Mouse (Mus musculus) heart, adult 2 months (tissue): ENCODE data around the gene Izumo2.

Experiments used
- CTCF ChIP-seq: fragments of 200-600 bp; IDR thresholded peaks from 2 replicates; pipeline ENCODE4 v1.8.1; 2022; ENCODE audit warnings: antibody characterized with exemption, mild to moderate bottlenecking, moderate library complexity
- POLR2A ChIP-seq: fragments of 200-500 bp; IDR thresholded peaks from 2 replicates; pipeline ENCODE4 v1.6.1; 2011; ENCODE audit warnings: mild to moderate bottlenecking, low read depth, low read length, control low read depth; ENCODE audit not compliant: insufficient read depth

GRCm38 (mm10) chr7:44672193-44672592 lies 36.3 kb upstream of the Izumo2 start:
- TF ChIP-seq CTCF (no peak), POLR2A (no peak)
